Mouse (Mus musculus) E14TG2a.4 (cell line): ENCODE results near the gene Tm7sf2.
A peak's percentile ranks its signal among the peaks of the same experiment; 100 is the strongest.

Experiments used
- H3K27me3 ChIP-seq: 2 replicates; pipeline ENCODE4 v1.6.1; 2014; ENCODE audit warnings: low read length, control low read depth; ENCODE audit not compliant: insufficient read depth
- H3K36me3 ChIP-seq: 2 replicates; pipeline ENCODE4 v1.6.1; 2014; ENCODE audit warnings: low read length, control low read depth; ENCODE audit not compliant: insufficient read depth
- H3K4me1 ChIP-seq: replicated peaks from 2 replicates; pipeline ENCODE4 v1.6.1; 2014; ENCODE audit warnings: low read depth, low read length, control low read depth
- H3K4me3 ChIP-seq: replicated peaks from 2 replicates; pipeline ENCODE4 v1.5.1; 2014; ENCODE audit warnings: mild to moderate bottlenecking, low read length
- H3K9me3 ChIP-seq: 2 replicates; pipeline ENCODE4 v1.6.1; 2014; ENCODE audit warnings: low read length, control low read depth
- CTCF ChIP-seq: conservative IDR thresholded peaks from 2 replicates; pipeline ENCODE4 v1.5.1; 2014; ENCODE audit warnings: low read length
- NANOG ChIP-seq: IDR thresholded peaks from 2 replicates; pipeline ENCODE4 v1.6.1; 2014; ENCODE audit warnings: borderline replicate concordance, low read length, mixed read lengths
- POU5F1 ChIP-seq: IDR thresholded peaks from 2 replicates; pipeline ENCODE4 v1.6.1; 2014; ENCODE audit warnings: low read length, borderline replicate concordance

Gene Tm7sf2

GRCm38 (mm10) chr19:6038326-6038725 lies 29.8 kb downstream of the Tm7sf2 start:
- Histone ChIP-seq H3K36me3 (no peaks in the 10 kb centered on the region), H3K27me3 (no peaks in the 10 kb centered on the region; the same call in 1 of the 2 replicates), H3K4me1 (peaks cover 17% of the 10 kb centered on the region), H3K9me3 (no peaks in the 10 kb centered on the region), H3K4me3 (no peak overlapping the region)
- no peak for TF ChIP-seq POU5F1
- TF ChIP-seq CTCF: no peak
- TF ChIP-seq NANOG: no peak

GRCm38 (mm10) chr19:6037695-6038094 lies 30.5 kb downstream of the Tm7sf2 start:
- Histone ChIP-seq H3K9me3 (no peaks in the 10 kb centered on the region), H3K36me3 (no peaks in the 10 kb centered on the region), H3K27me3 (peaks cover 1% of the 10 kb centered on the region; the same call in 1 of the 2 replicates), H3K4me3 (no peak overlapping the region), H3K4me1 (peaks cover 16% of the 10 kb centered on the region)
- TF ChIP-seq NANOG: no peak
- no peak for TF ChIP-seq CTCF
- TF ChIP-seq POU5F1: no peak

GRCm38 (mm10) chr19:6035966-6036585 lies 32.1 kb downstream of the Tm7sf2 start:
- Histone ChIP-seq H3K36me3 (no peaks in the 10 kb centered on the region), H3K27me3 (peaks cover 3% of the 10 kb centered on the region; the same call in 1 of the 2 replicates), H3K9me3 (no peaks in the 10 kb centered on the region), H3K4me1 (peaks cover 8% of the 10 kb centered on the region), H3K4me3 (no peak overlapping the region)
- no peak for TF ChIP-seq NANOG
- no peak for TF ChIP-seq POU5F1
- TF ChIP-seq CTCF: no peak

GRCm38 (mm10) chr19:6030520-6031280 lies 37.5 kb downstream of the Tm7sf2 start:
- Histone ChIP-seq H3K9me3 (no peaks in the 10 kb centered on the region), H3K36me3 (no peaks in the 10 kb centered on the region), H3K4me1 (peaks cover 40% of the 10 kb centered on the region), H3K27me3 (peaks cover 3% of the 10 kb centered on the region; the same call in 1 of the 2 replicates), H3K4me3 (peak overlapping the region; percentile 10; the same call in 1 of the 2 replicates)
- TF ChIP-seq NANOG: no peak
- TF ChIP-seq POU5F1: no peak
- TF ChIP-seq CTCF: no peak

- peaks cover 40% of the 10 kb centered on the region for H3K4me1 ChIP-seq
- TF ChIP-seq POU5F1: no peak
- no peak for TF ChIP-seq NANOG
- no peak for TF ChIP-seq CTCF
- H3K9me3 ChIP-seq: no peaks in the 10 kb centered on the region
- H3K36me3 ChIP-seq: no peaks in the 10 kb centered on the region
- peaks cover 3% of the 10 kb centered on the region; the same call in 1 of the 2 replicates for H3K27me3 ChIP-seq
- H3K4me3 ChIP-seq: peak overlapping the region; percentile 21; the same call in 1 of the 2 replicates
These were observed 38.7 kb downstream of the Tm7sf2 start for GRCm38 (mm10) chr19:6029426-6029825.

- H3K4me1 ChIP-seq: peaks cover 44% of the 10 kb centered on the region
- TF ChIP-seq POU5F1 (no peak), CTCF (no peak), NANOG (no peak)
- peaks cover 3% of the 10 kb centered on the region; the same call in 1 of the 2 replicates for H3K27me3 ChIP-seq
- H3K36me3 ChIP-seq: no peaks in the 10 kb centered on the region
- H3K4me3 ChIP-seq: peak overlapping the region; percentile 21; the same call in 1 of the 2 replicates
- no peaks in the 10 kb centered on the region for H3K9me3 ChIP-seq
These were observed 39.2 kb downstream of the Tm7sf2 start for GRCm38 (mm10) chr19:6028991-6029390.

- no peaks in the 10 kb centered on the region; the same call in 1 of the 2 replicates for H3K27me3 ChIP-seq
- peaks cover 45% of the 10 kb centered on the region for H3K4me1 ChIP-seq
- no peak for TF ChIP-seq CTCF
- no peak for TF ChIP-seq POU5F1
- no peak for TF ChIP-seq NANOG
- H3K36me3 ChIP-seq: no peaks in the 10 kb centered on the region
- peak overlapping the region; percentile 47 for H3K4me3 ChIP-seq
- no peaks in the 10 kb centered on the region for H3K9me3 ChIP-seq
These were observed 44.2 kb downstream of the Tm7sf2 start for GRCm38 (mm10) chr19:6023930-6024329.

- Histone ChIP-seq H3K9me3 (no peaks in the 10 kb centered on the region), H3K36me3 (no peaks in the 10 kb centered on the region), H3K4me1 (peaks cover 46% of the 10 kb centered on the region), H3K27me3 (no peaks in the 10 kb centered on the region; the same call in 1 of the 2 replicates), H3K4me3 (peak overlapping the region; percentile 47)
- TF ChIP-seq NANOG (no peak), POU5F1 (no peak), CTCF (no peak)
These were observed 45.1 kb downstream of the Tm7sf2 start for GRCm38 (mm10) chr19:6023059-6023458.
